Mouse (Mus musculus): ENCODE measurements around the gene Fhit. TPM values are rescaled to one million over a fixed set of nuclear protein-coding genes. Genes with fewer than 3 reads are reported as not detected.

Fhit gene
- polyA plus RNA-seq, 1 experiment from 2014 or later, result 8.0 TPM

DNA sequence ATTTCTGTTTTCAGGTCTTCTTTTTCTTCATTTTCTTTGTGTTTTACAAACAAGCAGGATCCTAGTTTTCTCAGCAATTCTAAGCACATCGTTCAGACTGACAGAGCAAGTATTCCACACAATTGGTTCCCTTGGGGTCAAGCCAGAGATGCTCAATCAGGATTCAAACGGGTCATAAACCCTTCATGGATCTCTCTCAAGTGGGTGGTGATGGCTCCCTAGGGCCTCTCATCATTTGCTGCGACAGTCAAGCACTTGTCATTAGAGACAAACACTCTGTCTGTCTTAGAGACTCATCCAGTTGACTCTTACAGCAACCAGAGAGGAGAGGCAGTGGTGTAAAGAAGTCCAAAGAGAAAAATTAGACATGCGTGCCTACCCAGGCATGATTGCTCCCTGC, 948.6 kb downstream of the Fhit start:
- Histone ChIP-seq H3K27ac (no peak overlapping the region), H3K36me3 (no peaks in the 10 kb centered on the region), H3K4me3 (no peak overlapping the region), H3K4me2 (no peak overlapping the region), H3K9me3 (no peaks in the 10 kb centered on the region), H3K27me3 (no peaks in the 10 kb centered on the region), H3K9ac (no peak overlapping the region), H3K4me1 (replicated peaks) (peaks cover 4% of the 10 kb centered on the region; the same call in 1 of the 2 replicates)
- 24% methylated on average over 4 of the region's 4 CpGs for WGBS
- no peak for ATAC-seq (ENCODE audit: low FRiP score)

DNA sequence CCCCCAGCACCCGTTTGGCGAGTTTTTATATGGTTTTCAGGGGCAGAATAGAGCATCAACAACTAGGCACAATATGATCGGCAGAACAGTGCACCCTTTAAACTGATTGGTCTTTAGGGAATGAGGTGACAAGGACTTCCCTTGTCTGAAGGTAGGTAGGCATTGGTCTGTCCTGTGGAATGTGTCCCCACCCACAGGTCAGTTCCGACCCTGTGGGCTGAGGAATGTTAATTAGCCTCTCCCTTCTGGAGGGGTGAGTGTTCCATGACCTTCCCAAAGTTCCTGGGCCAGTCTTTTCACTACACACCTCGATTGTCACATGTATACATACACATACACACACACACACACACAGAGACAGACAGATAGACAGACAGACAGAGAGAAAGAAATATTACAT, 950.7 kb downstream of the Fhit start:
- no peaks in the 10 kb centered on the region for H3K9me3 ChIP-seq
- no peak overlapping the region for H3K4me2 ChIP-seq
- H3K4me3 ChIP-seq, result no peak overlapping the region
- H3K4me1 ChIP-seq (replicated peaks), result peaks cover 4% of the 10 kb centered on the region; the same call in 1 of the 2 replicates
- H3K27ac ChIP-seq, result no peak overlapping the region
- 63% methylated on average over 5 of the region's 5 CpGs for WGBS
- no peaks in the 10 kb centered on the region for H3K27me3 ChIP-seq
- ATAC-seq (ENCODE audit: low FRiP score), result no peak
- no peaks in the 10 kb centered on the region for H3K36me3 ChIP-seq
- H3K9ac ChIP-seq, result no peak overlapping the region

DNA sequence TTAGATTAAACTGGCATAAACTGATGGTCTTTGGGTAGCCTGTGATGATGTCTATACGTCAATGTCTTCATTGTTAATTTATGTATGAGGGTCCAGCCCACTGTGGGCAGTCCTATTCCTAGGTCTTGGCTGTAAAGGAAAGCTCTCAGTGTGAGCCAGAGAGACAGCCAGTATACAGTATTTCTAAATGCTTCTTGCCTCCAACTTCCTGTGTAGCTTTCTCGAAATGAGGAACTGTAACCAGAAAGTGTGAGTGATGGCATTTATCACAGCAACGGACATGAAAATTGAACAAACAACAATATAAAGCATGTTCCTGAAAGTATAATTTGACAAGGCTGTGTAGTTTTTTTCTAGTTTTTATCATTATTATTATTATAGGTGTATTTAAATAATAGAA, 952.8 kb downstream of the Fhit start:
- no peaks in the 10 kb centered on the region for H3K27me3 ChIP-seq
- 84% methylated on average over 3 of the region's 3 CpGs for WGBS
- peaks cover 4% of the 10 kb centered on the region; the same call in 1 of the 2 replicates for H3K4me1 ChIP-seq (replicated peaks)
- H3K9ac ChIP-seq, result no peak overlapping the region
- no peak overlapping the region for H3K4me2 ChIP-seq
- H3K27ac ChIP-seq, result no peak overlapping the region
- H3K4me3 ChIP-seq, result no peak overlapping the region
- ATAC-seq (ENCODE audit: low FRiP score), result no peak
- no peaks in the 10 kb centered on the region for H3K36me3 ChIP-seq
- H3K9me3 ChIP-seq, result no peaks in the 10 kb centered on the region

DNA sequence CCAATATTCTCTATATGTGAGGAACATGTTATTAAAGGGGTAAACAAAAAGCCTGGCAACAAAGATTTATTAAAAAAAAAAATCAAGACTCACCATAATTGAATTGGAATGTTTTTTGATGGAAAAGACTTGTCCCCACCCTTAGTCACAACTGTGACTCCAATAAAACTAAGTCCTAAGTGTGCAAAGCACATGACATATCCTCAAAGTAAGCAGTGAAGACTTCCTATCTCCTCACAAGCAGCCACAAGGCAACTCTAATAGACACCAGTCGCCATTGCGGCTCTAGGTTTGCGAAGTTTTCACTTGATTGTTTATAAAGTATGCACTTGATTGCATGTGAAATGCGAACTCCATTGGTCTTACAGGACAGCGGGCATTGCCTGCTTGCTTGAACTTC, 956.1 kb downstream of the Fhit start:
- Histone ChIP-seq H3K36me3 (no peaks in the 10 kb centered on the region), H3K9ac (no peak overlapping the region), H3K4me2 (no peak overlapping the region), H3K27me3 (no peaks in the 10 kb centered on the region), H3K27ac (no peak overlapping the region), H3K4me1 (replicated peaks) (no peaks in the 10 kb centered on the region), H3K9me3 (no peaks in the 10 kb centered on the region), H3K4me3 (no peak overlapping the region)
- 95% methylated on average over 5 of the region's 5 CpGs for WGBS
- no peak for ATAC-seq (ENCODE audit: low FRiP score)

DNA sequence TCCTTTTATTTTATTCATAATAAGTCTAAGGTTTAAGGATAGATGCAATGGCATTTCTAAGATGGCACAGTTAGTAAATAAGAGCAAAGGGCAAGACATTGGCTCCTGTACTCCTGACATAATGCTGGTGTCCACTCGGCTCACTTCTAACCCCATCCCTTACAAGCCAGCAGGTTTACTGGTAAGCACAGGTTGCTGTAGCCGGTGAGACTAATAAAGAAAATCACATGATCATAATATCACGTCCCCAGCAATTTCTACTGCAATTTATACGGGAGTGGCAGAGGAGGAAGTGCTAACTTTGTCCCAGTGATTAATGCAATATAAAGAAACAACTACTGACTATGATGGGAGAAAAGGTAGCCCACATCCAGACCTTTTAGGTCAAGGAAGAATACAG, 956.5 kb downstream of the Fhit start:
- Histone ChIP-seq H3K9ac (no peak overlapping the region), H3K4me3 (no peak overlapping the region), H3K27ac (no peak overlapping the region), H3K27me3 (no peaks in the 10 kb centered on the region), H3K4me2 (no peak overlapping the region), H3K36me3 (no peaks in the 10 kb centered on the region), H3K4me1 (replicated peaks) (no peaks in the 10 kb centered on the region), H3K9me3 (no peaks in the 10 kb centered on the region)
- ATAC-seq (ENCODE audit: low FRiP score), result no peak
- 89% methylated on average over 4 of the region's 4 CpGs for WGBS

DNA sequence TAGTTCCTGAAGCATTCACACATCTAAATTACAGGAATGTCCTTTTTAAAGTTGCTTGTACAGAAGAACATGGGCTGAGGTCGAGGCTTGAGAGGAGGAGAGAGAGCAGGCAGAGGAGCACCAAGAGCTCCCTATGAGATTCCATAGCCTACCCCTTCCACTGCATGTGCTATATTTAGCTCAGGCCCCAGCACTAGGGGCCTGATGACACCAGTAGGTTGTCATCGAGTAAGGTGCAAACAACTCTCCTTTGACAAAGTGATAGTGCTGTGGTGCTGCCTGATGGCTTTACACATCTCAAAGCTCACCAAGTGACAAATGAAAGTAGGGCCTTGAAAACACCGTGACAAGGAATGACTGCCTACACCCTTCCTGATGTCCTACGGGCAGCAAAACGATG, 967.7 kb downstream of the Fhit start:
- WGBS, result 80% methylated on average over 5 of the region's 5 CpGs
- H3K4me2 ChIP-seq, result no peak overlapping the region
- no peaks in the 10 kb centered on the region for H3K36me3 ChIP-seq
- ATAC-seq (ENCODE audit: low FRiP score), result no peak
- no peak overlapping the region for H3K9ac ChIP-seq
- H3K27me3 ChIP-seq, result no peaks in the 10 kb centered on the region
- H3K4me1 ChIP-seq (replicated peaks), result no peaks in the 10 kb centered on the region
- H3K9me3 ChIP-seq, result no peaks in the 10 kb centered on the region
- H3K27ac ChIP-seq, result no peak overlapping the region
- H3K4me3 ChIP-seq, result no peak overlapping the region

DNA sequence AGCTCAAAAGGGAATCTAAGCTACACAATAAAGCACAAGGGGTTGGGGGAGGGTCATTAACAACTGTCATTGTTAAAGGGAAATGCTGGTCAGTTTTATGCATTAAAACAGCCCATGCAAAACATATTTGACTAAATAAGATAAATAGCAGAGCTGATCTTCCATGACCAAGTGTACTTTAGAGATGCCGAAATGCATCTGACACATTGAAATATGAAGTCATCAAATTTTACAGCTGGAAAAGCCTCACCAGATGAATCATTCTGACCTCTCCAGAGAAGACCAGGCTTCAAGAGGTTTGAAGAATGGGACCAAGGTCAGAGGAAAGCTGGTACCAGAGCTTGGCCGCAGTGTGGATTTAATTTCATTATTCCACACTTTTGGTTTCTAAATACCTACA, 990.1 kb downstream of the Fhit start:
- no peak overlapping the region for H3K27ac ChIP-seq
- no peaks in the 10 kb centered on the region for H3K9me3 ChIP-seq
- ATAC-seq (ENCODE audit: low FRiP score), result no peak
- no peaks in the 10 kb centered on the region for H3K27me3 ChIP-seq
- no peaks in the 10 kb centered on the region for H3K36me3 ChIP-seq
- H3K4me3 ChIP-seq, result no peak overlapping the region
- WGBS, result 40% methylated on average over 2 of the region's 2 CpGs
- no peak overlapping the region for H3K4me2 ChIP-seq
- no peaks in the 10 kb centered on the region for H3K4me1 ChIP-seq (replicated peaks)
- no peak overlapping the region for H3K9ac ChIP-seq

DNA sequence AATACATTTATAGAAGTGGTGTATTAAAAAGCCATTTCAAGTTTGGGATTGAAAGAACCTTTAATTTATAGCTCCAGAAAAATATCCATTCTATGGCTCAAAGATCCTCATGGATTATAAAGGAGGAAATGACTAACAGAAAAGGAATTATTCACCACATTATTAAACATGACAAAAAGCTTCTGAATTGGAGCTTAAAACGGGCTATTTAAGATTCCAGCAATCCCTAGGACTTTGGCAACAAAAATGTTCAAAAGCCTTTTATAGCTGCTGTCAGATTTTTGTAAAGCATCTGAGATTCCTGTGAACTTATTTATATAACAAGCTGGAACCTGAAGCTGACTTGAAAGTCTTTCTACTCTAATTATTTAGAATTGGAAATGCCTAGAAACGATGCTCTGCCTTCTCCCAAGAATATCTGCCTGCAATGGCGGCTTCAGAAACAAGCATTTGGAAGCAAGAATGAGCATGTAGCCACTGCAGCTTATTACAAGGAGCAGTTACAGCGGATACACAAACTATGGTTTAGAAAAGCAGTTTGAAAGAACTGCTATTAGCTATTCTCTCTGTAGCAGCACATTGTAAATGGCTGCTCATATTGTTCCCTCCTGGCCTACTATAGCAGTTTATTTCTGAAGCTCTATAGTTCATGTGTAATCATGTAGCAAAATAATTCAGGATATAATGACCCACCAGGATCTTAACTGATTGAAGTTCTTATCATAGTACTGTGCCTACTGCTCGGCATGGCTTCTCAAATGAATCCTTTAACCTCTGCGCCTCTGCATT, 995.0 kb downstream of the Fhit start:
- Histone ChIP-seq H3K9me3 (no peaks in the 10 kb centered on the region), H3K4me1 (replicated peaks) (no peaks in the 10 kb centered on the region), H3K4me2 (no peak overlapping the region), H3K4me3 (no peak overlapping the region), H3K27me3 (no peaks in the 10 kb centered on the region), H3K27ac (no peak overlapping the region), H3K9ac (no peak overlapping the region), H3K36me3 (no peaks in the 10 kb centered on the region)
- 66% methylated on average over 6 of the region's 6 CpGs for WGBS
- no peak for ATAC-seq (ENCODE audit: low FRiP score)

DNA sequence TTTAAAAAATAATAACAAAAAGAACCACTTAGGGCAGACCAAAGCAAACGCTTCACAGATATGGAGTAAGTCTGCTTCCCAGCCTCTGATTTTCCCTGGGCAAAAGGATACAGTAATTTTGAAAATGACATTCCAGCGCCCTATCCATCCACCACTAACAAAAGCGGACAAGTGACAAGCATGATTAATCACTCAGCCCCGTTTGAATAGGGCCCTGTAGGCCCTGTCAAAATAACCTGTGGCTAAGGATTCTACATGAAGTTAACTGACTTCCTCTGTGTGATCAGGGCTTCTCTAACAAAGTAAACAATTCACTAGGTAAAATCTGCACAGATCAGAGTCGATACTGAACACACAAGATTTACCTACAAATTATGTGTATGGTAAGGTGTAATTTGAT, 1012.0 kb downstream of the Fhit start:
- Histone ChIP-seq H3K4me1 (replicated peaks) (0 out of 2 replicates have a peak, but pooled peaks cover 3% of the 10 kb centered on the region), H3K9ac (no peak overlapping the region), H3K4me2 (no peak overlapping the region), H3K9me3 (no peaks in the 10 kb centered on the region), H3K4me3 (no peak overlapping the region), H3K27ac (no peak overlapping the region), H3K36me3 (no peaks in the 10 kb centered on the region), H3K27me3 (no peaks in the 10 kb centered on the region)
- 22% methylated on average over 5 of the region's 5 CpGs for WGBS
- no peak; the same call in 1 of the 2 replicates for ATAC-seq (ENCODE audit: low FRiP score)

DNA sequence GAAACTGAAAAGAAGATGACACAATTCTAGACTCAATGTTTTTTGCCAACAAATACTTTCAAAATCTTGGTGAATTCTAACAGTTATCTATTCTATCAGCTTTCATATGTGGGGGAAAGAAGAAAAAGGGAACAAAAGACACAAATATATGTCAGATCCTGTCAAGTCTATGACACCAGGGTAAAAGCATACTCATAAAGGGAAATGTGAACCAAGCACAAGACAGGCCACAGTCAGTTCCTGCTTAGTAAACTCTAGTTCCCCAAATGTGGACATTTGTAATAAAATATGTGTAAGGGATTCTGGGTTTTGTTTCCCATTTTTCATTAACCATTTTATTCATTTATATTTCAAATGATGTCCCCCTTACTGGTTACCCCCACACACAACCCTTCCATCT, 1022.5 kb downstream of the Fhit start:
- H3K4me1 ChIP-seq (replicated peaks), result no peaks in the 10 kb centered on the region
- no peak overlapping the region for H3K4me3 ChIP-seq
- H3K27me3 ChIP-seq, result no peaks in the 10 kb centered on the region
- H3K9me3 ChIP-seq, result no peaks in the 10 kb centered on the region
- no peak overlapping the region for H3K9ac ChIP-seq
- no peak overlapping the region for H3K4me2 ChIP-seq
- no peak for ATAC-seq (ENCODE audit: low FRiP score)
- no peaks in the 10 kb centered on the region for H3K36me3 ChIP-seq
- no peak overlapping the region for H3K27ac ChIP-seq

DNA sequence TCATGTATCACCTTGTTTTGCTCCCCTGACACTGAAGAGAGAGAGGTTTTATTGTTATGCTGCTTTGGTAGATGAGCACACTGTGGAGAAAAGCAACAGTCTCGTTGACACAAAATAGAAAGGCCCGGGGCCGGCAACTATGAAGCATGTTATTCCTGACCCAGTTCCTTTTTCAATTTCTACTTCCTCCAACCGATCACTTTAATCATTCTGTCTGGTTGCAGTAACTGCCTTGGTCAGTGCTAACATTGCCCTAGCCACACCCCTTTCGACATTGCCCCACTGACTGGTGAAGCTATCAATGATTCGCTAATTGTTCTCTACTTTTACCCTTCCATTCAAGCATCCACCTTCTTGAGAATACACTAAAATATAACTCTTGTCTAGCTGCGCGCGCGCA, 1028.0 kb downstream of the Fhit start:
- H3K36me3 ChIP-seq, result no peaks in the 10 kb centered on the region
- no peaks in the 10 kb centered on the region for H3K27me3 ChIP-seq
- no peaks in the 10 kb centered on the region for H3K4me1 ChIP-seq (replicated peaks)
- H3K4me3 ChIP-seq, result no peak overlapping the region
- WGBS, result 87% methylated on average over 10 of the region's 10 CpGs
- H3K27ac ChIP-seq, result no peak overlapping the region
- H3K9ac ChIP-seq, result no peak overlapping the region
- ATAC-seq (ENCODE audit: low FRiP score), result no peak
- no peak overlapping the region for H3K4me2 ChIP-seq
- H3K9me3 ChIP-seq, result no peaks in the 10 kb centered on the region

DNA sequence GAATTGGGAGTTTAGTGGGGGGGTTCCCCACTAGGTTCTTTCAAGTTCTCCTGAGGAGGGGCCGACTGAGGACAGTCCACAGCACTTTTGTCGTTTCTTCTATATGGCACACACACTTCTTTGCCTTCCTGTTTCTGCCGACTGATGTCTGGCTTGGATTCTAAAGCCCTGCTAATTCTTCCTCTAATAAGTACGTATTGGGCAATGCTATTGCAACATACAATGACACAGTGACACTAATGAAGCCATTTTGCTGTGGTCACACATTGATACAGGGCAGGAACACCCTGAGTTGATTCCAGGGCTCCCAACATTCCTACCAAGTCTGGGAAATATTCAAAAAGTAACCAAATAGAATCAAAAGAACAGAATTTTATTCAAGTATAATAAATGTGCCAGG, 1032.2 kb downstream of the Fhit start:
- H3K36me3 ChIP-seq, result no peaks in the 10 kb centered on the region
- no peak overlapping the region for H3K4me3 ChIP-seq
- no peak overlapping the region for H3K4me2 ChIP-seq
- no peak for ATAC-seq (ENCODE audit: low FRiP score)
- no peak overlapping the region for H3K9ac ChIP-seq
- H3K27ac ChIP-seq, result no peak overlapping the region
- H3K27me3 ChIP-seq, result no peaks in the 10 kb centered on the region
- no peaks in the 10 kb centered on the region for H3K4me1 ChIP-seq (replicated peaks)
- 93% methylated on average over 4 of the region's 4 CpGs for WGBS
- H3K9me3 ChIP-seq, result no peaks in the 10 kb centered on the region

DNA sequence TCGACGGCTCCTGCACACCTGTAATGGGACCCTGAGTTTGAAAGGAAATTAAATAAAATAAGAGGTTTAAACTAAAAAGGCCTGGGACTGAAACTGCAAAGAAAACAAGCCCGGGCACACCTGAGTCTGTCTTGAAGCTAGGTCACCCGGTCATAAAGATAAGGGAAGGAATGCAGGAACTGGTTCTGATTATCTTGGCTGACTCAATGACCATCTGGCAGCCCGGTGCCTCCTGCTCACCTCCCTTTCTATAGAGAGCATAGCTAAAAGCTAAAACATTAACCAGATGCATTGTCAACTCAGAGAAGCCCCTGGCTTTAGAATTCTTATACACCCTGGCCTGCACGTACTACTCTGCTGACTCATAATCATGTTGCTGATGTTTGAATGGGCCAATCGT, 1032.7 kb downstream of the Fhit start:
- no peak overlapping the region for H3K27ac ChIP-seq
- no peaks in the 10 kb centered on the region for H3K27me3 ChIP-seq
- H3K36me3 ChIP-seq, result no peaks in the 10 kb centered on the region
- H3K4me2 ChIP-seq, result no peak overlapping the region
- no peak overlapping the region for H3K9ac ChIP-seq
- WGBS, result 90% methylated on average over 7 of the region's 7 CpGs
- no peaks in the 10 kb centered on the region for H3K4me1 ChIP-seq (replicated peaks)
- H3K4me3 ChIP-seq, result no peak overlapping the region
- no peaks in the 10 kb centered on the region for H3K9me3 ChIP-seq
- no peak for ATAC-seq (ENCODE audit: low FRiP score)
